Mouse (Mus musculus) MEL (cell line): ENCODE data around the gene Zdhhc21.

Experiments used
- CTCF ChIP-seq, 3 experiments: IDR thresholded peaks in 2 of 3; conservative IDR thresholded peaks in 1 of 3; 2 replicates each; pipeline ENCODE4 v1.5.1; 2011 to 2012; ENCODE audit warnings: low read length in 3 of 3, low read depth in 2 of 3, mild to moderate bottlenecking in 2 of 3, improper control_type of control experiment in 1 of 3, inconsistent platforms in 1 of 3, mixed read lengths in 1 of 3, moderate library complexity in 1 of 3; ENCODE audit not compliant: control insufficient read depth in 1 of 3, insufficient read depth in 1 of 3, poor library complexity in 1 of 3, severe bottlenecking in 1 of 3
- ELF1 ChIP-seq: IDR thresholded peaks from 2 replicates; pipeline ENCODE4 v1.6.1; 2014; ENCODE audit warnings: low read depth, mild to moderate bottlenecking, inconsistent platforms, low read length, improper control_type of control experiment, moderate library complexity
- EP300 ChIP-seq, 2 experiments: IDR thresholded peaks; 2 replicates each; pipeline ENCODE4 v1.6.1; 2011; ENCODE audit warnings: improper control_type of control experiment in 2 of 2, low read length in 2 of 2, low read depth in 1 of 2, mild to moderate bottlenecking in 1 of 2
- GABPA ChIP-seq: IDR thresholded peaks from 2 replicates; pipeline ENCODE4 v1.6.1; 2012; ENCODE audit warnings: low read depth, mild to moderate bottlenecking, inconsistent platforms, low read length, improper control_type of control experiment, moderate library complexity
- GATA1 ChIP-seq: IDR thresholded peaks from 2 replicates; pipeline ENCODE4 v1.6.1; 2011; ENCODE audit warnings: low read depth, low read length, improper control_type of control experiment
- MAX ChIP-seq: IDR thresholded peaks from 2 replicates; pipeline ENCODE4 v1.6.1; 2011; ENCODE audit warnings: low read length, improper control_type of control experiment
- MEF2A ChIP-seq: IDR thresholded peaks from 2 replicates; pipeline ENCODE4 v1.6.1; 2014; ENCODE audit warnings: low read depth, mild to moderate bottlenecking, inconsistent platforms, low read length, improper control_type of control experiment; ENCODE audit not compliant: poor library complexity, insufficient replicate concordance, severe bottlenecking; ENCODE audit errors: extremely low read depth
- MYB ChIP-seq: IDR thresholded peaks from 2 replicates; pipeline ENCODE4 v1.6.1; 2011; ENCODE audit warnings: mild to moderate bottlenecking, low read depth, low read length, improper control_type of control experiment
- MYC ChIP-seq: IDR thresholded peaks from 2 replicates; pipeline ENCODE4 v1.6.1; 2011; ENCODE audit warnings: low read depth, mild to moderate bottlenecking, low read length, improper control_type of control experiment, moderate library complexity
- POLR2A ChIP-seq, 2 experiments: IDR thresholded peaks; 2 replicates each; pipeline ENCODE4 v1.6.1; 2011 to 2012; ENCODE audit warnings: low read length in 2 of 2, mild to moderate bottlenecking in 2 of 2, control low read depth in 1 of 2, improper control_type of control experiment in 1 of 2, low read depth in 1 of 2, moderate library complexity in 1 of 2; ENCODE audit not compliant: control insufficient read depth in 1 of 2, insufficient read depth in 1 of 2, poor library complexity in 1 of 2
- RCOR1 ChIP-seq: IDR thresholded peaks from 2 replicates; pipeline ENCODE4 v1.6.1; 2012; ENCODE audit warnings: low read depth, mild to moderate bottlenecking, inconsistent platforms, low read length, improper control_type of control experiment
- TAL1 ChIP-seq: IDR thresholded peaks from 2 replicates; pipeline ENCODE4 v1.6.1; 2012; ENCODE audit warnings: mild to moderate bottlenecking, inconsistent platforms, low read length, moderate library complexity, mixed read lengths
- TBP ChIP-seq: IDR thresholded peaks from 2 replicates; pipeline ENCODE4 v1.8.0; 2011; ENCODE audit warnings: low read depth, low read length, improper control_type of control experiment

- no peak for TF ChIP-seq POLR2A (IDR thresholded peaks at IDR 0.05; ENCODE audit: control insufficient read depth in 1 of 2, insufficient read depth in 1 of 2, low read depth in 1 of 2, low read length in 2 of 2, poor library complexity in 1 of 2)
- no peak for TF ChIP-seq CTCF (IDR thresholded peaks at IDR 0.05 in 2 of 3, conservative IDR thresholded peaks at IDR 0.05 in 1 of 3; ENCODE audit: control insufficient read depth in 1 of 3, insufficient read depth in 1 of 3, low read depth in 2 of 3, low read length in 3 of 3, poor library complexity in 1 of 3, severe bottlenecking in 1 of 3)
- TF ChIP-seq ELF1, result no peak
- no peak for TF ChIP-seq RCOR1
- TF ChIP-seq GABPA, result no peak
- TF ChIP-seq MEF2A, result no peak
- no peak for TF ChIP-seq EP300 (IDR thresholded peaks at IDR 0.05; ENCODE audit: low read depth in 1 of 2, low read length in 2 of 2)
- TF ChIP-seq TAL1, result no peak
- TF ChIP-seq TBP, result no peak
- no peak for TF ChIP-seq MYC
- no peak for TF ChIP-seq GATA1
- TF ChIP-seq MAX, result no peak
- TF ChIP-seq MYB, result no peak
These were observed 26.4 kb upstream of the Zdhhc21 start for GRCm38 (mm10) chr4:82886148-82886547.
